Mouse (Mus musculus) thymus, postnatal 0 days (tissue): ENCODE results near the gene Gtdc1. TPM values are rescaled to one million over a fixed set of nuclear protein-coding genes. Genes with fewer than 3 reads are reported as not detected.
"Not testable (repeated sequence)": the region's sequence is repeated elsewhere in the genome, so short reads cannot be mapped to it uniquely, and the experiment has no call there.

Experiments
- DNase-seq: peaks from one replicate; pipeline ENCODE4 v3.0.0-alpha.2; 2015; ENCODE audit warnings: low spot score
- polyA plus RNA-seq: library from polyadenylated mRNA; unstranded; fragments of >200 nt; fragmentation: Nextera tagmentation; extraction: Ambion mirVana; gene quantifications from 2 replicates; pipeline ENCODE4 v1.2.1, GENCODE M21; 2015

The Gtdc1 gene
- polyA plus RNA-seq, 1 experiment from 2014 or later: 10.6 TPM

- no peak for DNase-seq
Observed at GRCm38 (mm10) chr2:44780961-44781360, 146.5 kb downstream of the Gtdc1 start.

DNA sequence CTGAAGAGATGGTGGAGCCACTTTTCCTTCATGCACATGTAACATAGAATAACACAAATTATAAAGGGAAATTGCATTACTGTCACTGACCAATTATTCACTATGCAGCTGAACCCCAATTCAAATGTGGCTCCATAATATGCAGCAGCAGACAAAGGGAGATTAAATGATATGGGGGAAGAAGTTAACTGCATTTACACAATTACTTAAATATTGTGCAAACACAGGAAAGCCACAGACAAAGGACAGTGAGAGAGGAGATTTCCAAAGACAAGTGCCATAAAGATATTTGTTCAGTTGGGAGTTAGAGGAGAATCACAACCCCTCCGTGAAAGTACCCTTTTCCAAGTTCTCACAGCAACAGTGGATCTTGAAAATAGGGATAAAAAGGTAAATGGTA is 163.6 kb downstream of the Gtdc1 start:
- no peak for DNase-seq

GRCm38 (mm10) chr2:44736618-44737017 is 190.8 kb downstream of the Gtdc1 start:
- no peak for DNase-seq

DNA sequence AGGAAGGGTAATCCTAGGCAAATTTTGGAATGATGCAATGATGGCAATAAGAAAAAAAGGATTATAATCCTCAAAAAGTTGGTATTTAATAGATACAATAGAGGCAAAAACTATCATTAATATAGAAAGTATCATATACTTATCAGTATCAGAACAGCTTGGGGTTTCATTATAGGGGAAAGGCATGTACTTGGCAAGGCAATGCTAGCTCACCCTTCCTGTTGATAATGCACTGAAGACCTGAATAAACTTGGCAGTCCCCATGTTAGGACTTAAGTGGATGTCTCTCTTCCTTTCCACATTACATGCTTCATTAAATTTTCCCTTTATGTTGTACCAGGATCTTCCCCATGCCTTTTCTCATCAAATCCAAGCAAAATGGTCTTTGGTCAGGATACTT is 206.0 kb downstream of the Gtdc1 start:
- no peak for DNase-seq

DNA sequence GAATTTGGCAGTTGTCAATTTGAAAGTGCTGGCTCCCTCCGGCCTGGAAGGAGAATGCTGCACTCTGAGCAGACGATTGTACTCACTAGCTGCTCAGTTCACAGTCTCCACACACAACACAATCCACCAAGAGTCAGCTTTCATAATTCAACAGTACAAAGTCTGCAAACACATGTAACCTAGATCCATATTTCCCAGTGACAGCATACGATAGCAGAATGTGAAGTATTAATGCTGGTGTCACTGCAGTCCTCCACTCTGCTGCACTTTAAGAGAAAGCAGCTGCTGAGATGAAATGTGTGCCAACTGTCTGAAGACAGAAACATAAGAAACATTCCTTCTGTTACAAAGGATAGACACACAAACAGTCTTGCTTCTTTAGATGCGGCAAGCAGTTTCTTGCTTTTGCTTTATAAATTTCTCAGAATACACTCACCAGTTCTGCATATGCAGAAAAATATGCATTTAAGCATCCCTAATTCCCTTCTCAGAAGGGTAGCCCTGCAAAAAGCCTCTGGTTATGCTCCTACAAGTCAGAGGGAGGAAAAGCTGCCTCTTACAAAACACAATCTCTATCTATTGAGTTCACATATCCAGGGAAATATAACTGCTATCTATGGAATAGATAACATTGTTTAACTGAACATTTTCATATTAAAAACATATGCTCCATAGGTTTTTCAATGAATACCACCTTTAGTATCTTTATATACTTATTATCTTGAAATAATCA is 221.4 kb downstream of the Gtdc1 start:
- DNase-seq: no peak

DNA sequence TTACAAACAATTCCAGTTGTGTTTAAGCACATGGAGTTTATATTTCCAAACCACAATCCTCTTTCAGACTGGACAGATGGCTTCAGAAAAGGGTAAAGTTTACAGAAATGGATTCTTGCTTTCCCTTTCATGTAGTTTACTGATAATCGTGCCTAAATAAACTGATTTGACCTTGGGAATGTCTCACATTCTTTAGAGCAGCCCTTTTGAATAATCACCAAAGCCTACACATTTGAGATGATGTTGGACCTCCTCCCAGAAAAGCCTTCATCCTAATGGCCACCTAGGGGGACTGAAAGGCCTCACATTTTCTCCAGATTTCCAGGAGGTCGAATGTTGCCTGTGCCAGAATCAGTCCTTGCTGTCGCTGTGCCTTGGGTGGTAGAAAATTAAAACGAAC is 227.2 kb downstream of the Gtdc1 start:
- no peak for DNase-seq

GRCm38 (mm10) chr2:44696441-44696840 is 231.0 kb downstream of the Gtdc1 start:
- no peak for DNase-seq

- DNase-seq: no peak
Observed at GRCm38 (mm10) chr2:44693898-44694297, 233.6 kb downstream of the Gtdc1 start.

DNA sequence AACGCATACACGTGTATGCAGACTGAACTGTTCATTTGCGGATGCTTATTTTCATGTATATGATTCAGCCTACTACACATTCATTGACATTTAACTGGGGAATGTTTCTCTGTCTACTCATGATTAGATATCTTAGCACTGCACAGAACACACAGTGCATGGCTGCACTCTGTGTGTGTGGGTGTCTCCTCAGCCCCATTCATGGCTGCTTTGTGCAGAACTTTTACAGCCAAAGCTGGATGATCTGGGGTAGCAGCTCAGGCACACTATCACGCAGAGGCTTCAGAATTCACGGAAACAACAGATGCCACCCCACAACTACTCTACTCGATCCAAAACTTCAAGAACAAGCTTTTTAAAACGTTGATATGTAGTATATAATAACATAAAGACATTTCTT is 263.4 kb downstream of the Gtdc1 start:
- no peak for DNase-seq

- no peak for DNase-seq
Observed at GRCm38 (mm10) chr2:44659870-44660269, 267.6 kb downstream of the Gtdc1 start.

DNA sequence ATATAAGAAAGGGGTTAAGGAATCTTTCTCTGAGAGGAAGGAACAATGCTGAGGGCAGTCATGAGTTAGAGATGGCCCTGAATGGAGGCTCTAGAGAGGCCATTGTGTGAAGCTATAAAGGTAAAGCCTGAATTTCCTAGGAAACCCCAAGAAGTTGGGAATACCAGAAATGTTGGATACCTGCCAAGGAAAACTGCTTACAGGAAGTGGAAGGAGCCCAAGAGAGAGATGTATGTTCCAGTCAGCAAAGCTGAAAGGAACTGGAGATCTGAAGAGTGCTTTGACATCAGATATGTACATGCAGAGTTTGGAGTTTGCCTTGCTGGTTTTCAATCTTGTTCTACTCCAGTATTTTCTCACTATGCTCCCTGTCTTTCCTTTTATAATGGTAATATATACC is 268.4 kb downstream of the Gtdc1 start:
- no peak for DNase-seq

DNA sequence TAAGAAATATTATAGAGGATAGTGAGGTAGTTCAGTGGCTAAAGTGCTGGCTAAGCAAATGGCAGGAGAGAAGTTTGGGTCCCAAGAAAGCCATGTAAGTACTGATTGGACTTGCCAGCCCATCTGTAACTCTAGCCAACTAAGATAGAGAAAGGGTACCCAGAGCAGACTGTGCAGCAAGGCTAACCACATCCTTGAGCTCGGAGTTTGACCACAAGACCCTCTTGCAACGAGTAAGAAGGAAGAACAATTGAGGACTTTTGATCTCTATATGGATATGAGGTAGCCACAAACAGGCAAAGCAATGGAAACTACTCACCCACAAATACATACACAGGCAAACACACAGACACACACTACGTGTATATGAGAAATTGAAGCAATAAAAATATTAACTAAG is 278.9 kb downstream of the Gtdc1 start:
- no peak for DNase-seq

GRCm38 (mm10) chr2:44646398-44646797 is 281.1 kb downstream of the Gtdc1 start:
- DNase-seq: no peak

GRCm38 (mm10) chr2:44639370-44639769 is 288.1 kb downstream of the Gtdc1 start:
- no peak for DNase-seq

- DNase-seq: no peak
Observed at GRCm38 (mm10) chr2:44638157-44638556, 289.3 kb downstream of the Gtdc1 start.

DNA sequence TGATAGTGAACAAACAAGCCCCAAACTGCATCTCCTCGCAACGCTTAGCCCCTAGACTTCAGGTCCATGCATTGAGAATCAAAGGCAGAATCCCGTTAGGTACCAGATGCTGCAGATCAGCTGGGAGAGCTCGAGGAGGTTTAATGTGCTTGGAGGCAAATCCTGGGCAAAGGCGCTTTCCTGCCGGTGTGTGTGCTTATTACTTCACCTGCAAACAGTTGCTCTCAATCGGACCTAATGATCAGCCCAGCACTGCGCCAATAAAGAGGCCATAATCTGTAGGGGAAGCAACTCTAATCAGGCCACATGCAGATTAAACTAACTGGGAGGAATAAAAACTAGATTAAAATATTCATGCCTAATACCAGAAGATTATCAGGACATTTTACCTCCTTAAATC is 293.5 kb downstream of the Gtdc1 start:
- no peak for DNase-seq

DNA sequence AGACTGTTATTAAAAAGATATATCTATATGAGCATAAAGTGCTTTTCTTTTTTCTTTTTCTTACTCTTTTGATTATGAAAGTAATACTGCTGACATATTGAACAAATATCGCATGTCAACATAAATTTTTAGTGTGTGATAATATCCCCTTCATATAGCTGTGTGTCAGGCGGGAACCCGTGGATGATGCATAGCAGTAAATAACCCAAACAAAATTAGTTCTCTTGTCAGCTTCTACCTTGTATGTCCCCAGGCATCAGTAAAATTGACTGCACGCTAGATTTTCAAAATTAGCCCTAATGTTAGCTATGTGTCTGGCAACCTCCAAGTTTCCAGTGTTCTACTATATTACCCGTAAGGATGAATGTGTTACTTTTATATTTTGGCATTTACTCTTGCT is 294.4 kb downstream of the Gtdc1 start:
- DNase-seq: no peak

GRCm38 (mm10) chr2:44632584-44632983 is 294.9 kb downstream of the Gtdc1 start:
- DNase-seq: no peak

DNA sequence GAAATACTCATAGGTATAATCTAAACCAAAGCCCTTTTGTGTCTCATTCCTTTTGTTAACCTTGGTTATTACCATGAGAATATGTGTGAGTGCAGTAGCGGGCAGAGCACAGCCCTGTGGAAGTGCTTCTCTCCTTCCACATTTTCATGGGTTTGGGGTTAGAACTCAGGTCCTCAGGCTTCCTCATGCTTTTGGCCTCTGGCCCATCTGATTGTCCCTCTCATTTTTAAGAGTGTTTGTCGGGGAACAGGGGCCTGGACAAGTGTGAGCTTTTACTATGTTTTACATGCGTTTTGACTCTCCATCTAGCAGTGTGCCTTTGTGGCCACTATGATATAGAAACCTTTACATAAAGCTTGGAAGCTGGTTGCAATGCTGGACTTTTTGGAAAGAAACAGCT is 296.4 kb downstream of the Gtdc1 start:
- DNase-seq: no peak

DNA sequence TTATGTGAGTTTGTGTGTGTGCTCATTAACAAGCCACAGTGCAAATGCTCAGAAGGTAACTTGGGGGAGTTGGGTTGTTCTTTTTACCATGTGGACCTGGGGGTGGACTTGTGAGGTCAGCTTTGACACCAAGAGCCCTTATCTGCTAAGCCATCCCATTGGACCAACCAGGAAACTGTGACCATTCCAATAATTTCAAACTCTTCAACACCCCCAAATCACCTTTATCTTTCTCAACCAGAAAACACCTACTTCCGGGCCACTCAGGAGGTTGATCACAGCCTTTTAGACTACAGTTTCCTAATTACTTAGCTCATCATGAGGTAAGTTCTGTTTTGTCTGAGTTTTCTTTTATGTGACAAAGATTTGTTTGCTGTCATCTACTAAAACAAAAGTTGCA is 298.7 kb downstream of the Gtdc1 start:
- DNase-seq: no peak

DNA sequence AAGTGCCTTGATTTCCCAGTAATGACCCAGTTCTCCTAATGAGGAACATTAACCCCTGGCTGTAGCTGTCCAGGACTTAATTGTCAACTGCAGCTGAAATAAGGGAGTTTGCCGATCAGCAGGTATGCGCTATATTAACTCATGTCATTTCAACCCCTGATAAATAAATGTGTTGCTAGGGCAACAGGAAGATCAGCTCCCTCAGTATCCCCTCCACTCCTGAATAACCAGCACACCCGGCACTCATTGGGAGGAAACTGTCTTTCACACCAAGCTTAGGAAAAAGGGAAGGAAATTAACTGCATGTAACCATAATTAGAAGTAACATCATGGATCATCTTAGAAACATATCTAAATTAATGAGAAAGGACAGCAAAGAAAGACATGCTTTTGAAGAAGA is 302.3 kb downstream of the Gtdc1 start:
- DNase-seq: no peak

DNA sequence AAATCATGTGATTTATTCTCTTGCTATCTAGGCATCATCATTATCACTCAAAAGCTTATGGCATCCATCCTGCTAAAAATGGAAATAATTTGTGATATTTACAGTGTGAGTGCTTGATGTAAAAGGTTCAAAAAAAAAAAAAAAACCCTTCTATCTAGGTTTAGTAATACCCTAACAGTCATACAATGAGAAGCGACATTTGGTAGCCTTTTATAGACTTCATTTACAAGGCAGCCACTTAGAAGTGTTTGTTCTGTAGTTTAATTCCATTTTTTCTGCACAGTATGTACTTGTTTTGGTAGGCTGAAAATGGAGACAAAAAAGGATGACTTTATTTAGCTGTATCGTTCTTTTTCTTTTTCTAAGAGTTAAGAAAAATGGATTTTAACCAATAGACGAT is 305.0 kb downstream of the Gtdc1 start:
- DNase-seq: no peak

GRCm38 (mm10) chr2:44599653-44600052 is 327.8 kb downstream of the Gtdc1 start:
- not testable (repeated sequence) for DNase-seq

DNA sequence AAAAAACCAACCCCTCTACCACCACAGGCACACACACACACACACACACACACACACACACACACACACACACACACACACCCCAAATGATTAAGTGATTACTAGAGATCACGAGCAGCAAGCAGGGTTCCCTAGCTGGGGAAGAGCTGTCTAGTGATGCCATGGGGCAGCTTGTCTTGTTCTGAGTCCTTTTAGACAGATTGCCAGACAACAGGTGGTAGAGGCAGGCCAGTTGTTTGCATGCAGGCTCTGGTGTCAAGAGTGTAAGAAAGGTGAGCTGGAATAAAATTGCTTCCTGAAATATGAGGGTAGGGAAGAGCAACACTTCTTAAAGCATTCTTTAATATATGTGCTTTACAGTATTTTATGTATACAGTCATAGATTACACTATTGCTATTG is 333.2 kb downstream of the Gtdc1 start:
- no peak for DNase-seq
